Mouse (Mus musculus): ENCODE results near the gene Hoxb9. TPM values are rescaled to one million over a fixed set of nuclear protein-coding genes. Genes with fewer than 3 reads are reported as not detected.
A peak's percentile ranks its signal among the peaks of the same experiment; 100 is the strongest.

Hoxb9 gene
- total RNA-seq, 2 experiments from 2014 or later, result not detected

GRCm38 (mm10) chr11:96264390-96265020 lies 6.8 kb upstream of the Hoxb9 start:
- intact Hi-C loops (cut with DNase I), result no loop called here
- DNase-seq, result no peak

GRCm38 (mm10) chr11:96265954-96266353 lies 5.3 kb upstream of the Hoxb9 start:
- intact Hi-C loops (cut with DNase I), result no loop called here
- no peak for DNase-seq

- intact Hi-C loops (cut with DNase I), result no loop called here
- DNase-seq, result no peak
Measured at GRCm38 (mm10) chr11:96267021-96267920, 4.0 kb upstream of the Hoxb9 start.

- intact Hi-C loops (cut with DNase I), result no loop called here
Measured at GRCm38 (mm10) chr11:96268031-96268745, 3.1 kb upstream of the Hoxb9 start.

GRCm38 (mm10) chr11:96269869-96270268 lies 1.4 kb upstream of the Hoxb9 start:
- DNase-seq, result no peak

More at GRCm38 (mm10) chr11:96268031-96268745, 3.1 kb upstream of the Hoxb9 start:
- DNase-seq, result no peak

GRCm38 (mm10) chr11:96271541-96272011 lies 319 bp downstream of the Hoxb9 start:
- DNase-seq, result no peak
- intact Hi-C loops (cut with DNase I), result no loop called here

More at GRCm38 (mm10) chr11:96269869-96270268, 1.4 kb upstream of the Hoxb9 start:
- intact Hi-C loops (cut with DNase I), result no loop called here

- intact Hi-C loops (cut with DNase I), result no loop called here
- DNase-seq, result no peak
Measured at GRCm38 (mm10) chr11:96272024-96272921, 1.0 kb downstream of the Hoxb9 start.

GRCm38 (mm10) chr11:96274428-96274827 lies 3.2 kb downstream of the Hoxb9 start:
- DNase-seq, result no peak
- intact Hi-C loops (cut with DNase I), result no loop called here

- no peak for DNase-seq
- intact Hi-C loops (cut with DNase I), result loop anchor here (5.0 kb wide), 3 partner anchors 74 to 451 kb away; no protein-coding TSS in a partner anchor
Measured at GRCm38 (mm10) chr11:96275896-96276295, 4.6 kb downstream of the Hoxb9 start.

GRCm38 (mm10) chr11:96277151-96278044 lies 6.1 kb downstream of the Hoxb9 start:
- DNase-seq, result no peak
- intact Hi-C loops (cut with DNase I), result loop anchor here (2.0 to 5.0 kb wide), 6 partner anchors 75 to 583 kb away; no protein-coding TSS in a partner anchor

- no peak for DNase-seq
- intact Hi-C loops (cut with DNase I), result loop anchor here (2.0 to 5.0 kb wide), 6 partner anchors 76 to 582 kb away; no protein-coding TSS in a partner anchor
Measured at GRCm38 (mm10) chr11:96278324-96278723, 7.1 kb downstream of the Hoxb9 start.

GRCm38 (mm10) chr11:96278773-96279172 lies 7.5 kb downstream of the Hoxb9 start:
- intact Hi-C loops (cut with DNase I), result loop anchor here (2.0 to 5.0 kb wide), 6 partner anchors 76 to 582 kb away; no protein-coding TSS in a partner anchor
- peak; percentile 87 to 90 for DNase-seq

GRCm38 (mm10) chr11:96279421-96280233 lies 8.4 kb downstream of the Hoxb9 start:
- intact Hi-C loops (cut with DNase I), result loop anchor here (2.0 to 5.0 kb wide), 6 partner anchors 77 to 581 kb away; no protein-coding TSS in a partner anchor
- no peak for DNase-seq

GRCm38 (mm10) chr11:96280399-96281378 lies 9.4 kb downstream of the Hoxb9 start:
- intact Hi-C loops (cut with DNase I), result no loop called here
- no peak for DNase-seq

GRCm38 (mm10) chr11:96281396-96281795 lies 10.1 kb downstream of the Hoxb9 start:
- intact Hi-C loops (cut with DNase I), result no loop called here
- DNase-seq, result no peak

- DNase-seq, result no peak
- intact Hi-C loops (cut with DNase I), result no loop called here
Measured at GRCm38 (mm10) chr11:96281855-96282570, 10.8 kb downstream of the Hoxb9 start, which contains the start of gene Hoxb8. Gene Hoxb8 (plus strand): TSS chr11:96281905.

All from heart, postnatal 14 days (tissue).